Mouse (Mus musculus): ENCODE measurements at regions not wholly inside any gene's neighbourhood (a gene's known extent, or its start where the extent isn't known, plus 50 kb on each side); places are given as distances from the start of the nearest gene placed in this dataset.

DNA sequence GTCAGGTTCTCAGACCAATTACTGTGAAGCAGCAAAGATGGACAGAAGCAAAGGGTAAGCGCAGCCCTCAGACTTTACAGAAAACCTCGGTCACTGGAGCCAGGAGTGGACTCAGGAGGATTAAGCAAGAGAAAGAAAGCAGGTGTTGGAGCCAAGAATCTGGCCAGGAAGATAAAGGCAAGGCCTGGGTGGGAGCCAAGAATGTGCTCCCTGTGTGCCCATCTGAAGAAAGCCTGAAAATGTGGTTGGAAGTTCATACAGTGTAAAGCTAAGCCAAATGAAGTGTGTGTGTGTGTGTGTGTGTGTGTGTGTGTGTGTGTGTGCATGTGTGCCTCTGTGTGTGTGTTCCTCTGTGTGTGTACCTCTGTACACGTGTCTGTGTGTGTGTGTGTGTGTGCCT is 64.2 kb upstream of the Wdr72 start:
- TF ChIP-seq POLR2A (IDR thresholded peaks at IDR 0.05; ENCODE audit: low read depth, low read length): no peak
- no peak for TF ChIP-seq CTCF (conservative IDR thresholded peaks at IDR 0.05; ENCODE audit: insufficient read depth, insufficient read length, low read depth, low read length)

Measured in kidney, adult 2 months (tissue).